Comparison of ENCODE assay signal across 18 mouse cellular contexts in genomic region chr10:116532561-116532960, GRCm38 (mm10). TPM values are rescaled to one million over a fixed set of nuclear protein-coding genes. Genes with fewer than 3 reads are reported as not detected.
DNase-seq lines count a peak whose midpoint lies in the region; ATAC-seq and TF ChIP-seq lines count a peak whose summit lies in the region.
"Had no signal": no experiment of that assay in that cellular context is flagged by ENCODE, and none has a peak within 500 bp of the region (broad histone marks: within the 10 kb centered on the region; RNA-seq: fewer than 3 reads in every experiment).

No protein-coding gene starts in this region.

- no peaks in the 10 kb centered on the region for H3K4me1 ChIP-seq in lung, postnatal 0 days (ENCODE audit: insufficient read depth, low read depth, low read length)
- H3K4me1 ChIP-seq in intestine, postnatal 0 days (replicated peaks; ENCODE audit: control insufficient read depth, insufficient read depth, low read length), result no peaks in the 10 kb centered on the region
- H3K4me1 ChIP-seq in stomach, embryonic 16.5 days (ENCODE audit: control insufficient read depth, insufficient read depth, low read length), result peaks cover 16% of the 10 kb centered on the region

- TF ChIP-seq EP300 in lung, postnatal 0 days (IDR thresholded peaks at IDR 0.05), result no peak

- WGBS in lung, postnatal 0 days, result 64% methylated on average over 3 of the region's 3 CpGs
- 44% methylated on average over 3 of the region's 3 CpGs for WGBS in intestine, postnatal 0 days
- WGBS in stomach, embryonic 16.5 days, result 50% methylated on average over 3 of the region's 3 CpGs

- no peak overlapping the region for H3K4me3 ChIP-seq in layer of hippocampus, adult 2 months
- H3K4me3 ChIP-seq in lung, postnatal 0 days (ENCODE audit: low read depth, low read length), result no peak overlapping the region
- no peak overlapping the region for H3K4me3 ChIP-seq in intestine, postnatal 0 days (ENCODE audit: low read depth, low read length)
- no peak overlapping the region for H3K4me3 ChIP-seq in stomach, embryonic 16.5 days (replicated peaks; ENCODE audit: low read length)
- H3K4me3 ChIP-seq: embryonic facial prominence, embryonic 10.5 days; forebrain, embryonic 13.5 days; gastrocnemius, adult 2 months; heart, embryonic 13.5 days had no signal

- no peaks in the 10 kb centered on the region for H3K9me3 ChIP-seq in lung, postnatal 0 days (ENCODE audit: low read length)
- H3K9me3 ChIP-seq in intestine, postnatal 0 days (ENCODE audit: control insufficient read depth), result no peaks in the 10 kb centered on the region
- H3K9me3 ChIP-seq in stomach, embryonic 16.5 days (replicated peaks; ENCODE audit: control insufficient read depth, low read length), result no peaks in the 10 kb centered on the region
- H3K9me3 ChIP-seq: embryonic facial prominence, embryonic 10.5 days; forebrain, embryonic 13.5 days; heart, embryonic 13.5 days had no signal

- no peaks in the 10 kb centered on the region for H3K36me3 ChIP-seq in lung, postnatal 0 days (ENCODE audit: insufficient read depth, low read length)
- no peaks in the 10 kb centered on the region for H3K36me3 ChIP-seq in intestine, postnatal 0 days (ENCODE audit: control insufficient read depth, insufficient read depth)
- H3K36me3 ChIP-seq in stomach, embryonic 16.5 days (ENCODE audit: control insufficient read depth, insufficient read depth, low read length), result no peaks in the 10 kb centered on the region

- no peak for DNase-seq in layer of hippocampus, adult 2 months (ENCODE audit: low spot score in 2 of 2)
- DNase-seq in layer of hippocampus, postnatal 36 days, result no peak
- DNase-seq in lung, postnatal 0 days (ENCODE audit: low spot score), result peak; percentile 30
- DNase-seq in lung, postnatal 25 days (ENCODE audit: low spot score), result no peak
- no peak for DNase-seq in cerebellum, postnatal 10 days
- DNase-seq: adrenal gland, adult 2 months; adrenal gland, postnatal 25 days; cerebellum, adult 18-20 months; cerebellum, adult 9-11 months; gastrocnemius, adult 2 months; gastrocnemius, postnatal 25 days; heart, adult 11 months; heart, postnatal 36 days had no signal

- no peak for TF ChIP-seq CTCF in layer of hippocampus, adult 2 months (conservative IDR thresholded peaks at IDR 0.05)
- no peak for TF ChIP-seq CTCF in lung, postnatal 0 days (IDR thresholded peaks at IDR 0.05)
- no peak for TF ChIP-seq CTCF in intestine, postnatal 0 days (IDR thresholded peaks at IDR 0.05; ENCODE audit: low read depth)

- no peaks in the 10 kb centered on the region for H3K27me3 ChIP-seq in lung, postnatal 0 days (replicated peaks; ENCODE audit: insufficient read depth, low read length)
- H3K27me3 ChIP-seq in intestine, postnatal 0 days (replicated peaks; ENCODE audit: control insufficient read depth, insufficient read depth, low read length), result no peaks in the 10 kb centered on the region
- H3K27me3 ChIP-seq in stomach, embryonic 16.5 days (ENCODE audit: control insufficient read depth, insufficient read depth, low read length), result no peaks in the 10 kb centered on the region
- H3K27me3 ChIP-seq: forebrain, embryonic 13.5 days; heart, embryonic 13.5 days had no signal

- H3K4me2 ChIP-seq in lung, postnatal 0 days (replicated peaks; ENCODE audit: low read depth, low read length), result no peak overlapping the region
- H3K4me2 ChIP-seq in intestine, postnatal 0 days (replicated peaks; ENCODE audit: low read depth), result no peak overlapping the region
- no peak overlapping the region for H3K4me2 ChIP-seq in stomach, embryonic 16.5 days (ENCODE audit: low read depth, low read length)
- H3K4me2 ChIP-seq: forebrain, embryonic 13.5 days; heart, embryonic 13.5 days had no signal

- no peak overlapping the region for H3K9ac ChIP-seq in lung, postnatal 0 days (replicated peaks; ENCODE audit: low read depth)
- no peak overlapping the region for H3K9ac ChIP-seq in intestine, postnatal 0 days (ENCODE audit: low read depth, low read length)
- no peak overlapping the region for H3K9ac ChIP-seq in stomach, embryonic 16.5 days (ENCODE audit: low read length)
- H3K9ac ChIP-seq: forebrain, embryonic 13.5 days; heart, embryonic 13.5 days had no signal

- H3K27ac ChIP-seq in layer of hippocampus, adult 2 months, result 0 out of 2 replicates have a peak overlapping the region, but pooled peaks have one; percentile 3
- H3K27ac ChIP-seq in lung, postnatal 0 days (ENCODE audit: low read length), result no peak overlapping the region
- H3K27ac ChIP-seq in intestine, postnatal 0 days (ENCODE audit: low read depth, low read length), result peak overlapping the region; percentile 17; the same call in 1 of the 2 replicates
- H3K27ac ChIP-seq in stomach, embryonic 16.5 days (ENCODE audit: low read length), result peak overlapping the region; percentile 46; the same call in 1 of the 2 replicates
- H3K27ac ChIP-seq: embryonic facial prominence, embryonic 10.5 days; forebrain, embryonic 13.5 days; gastrocnemius, adult 2 months; heart, embryonic 13.5 days had no signal

- ATAC-seq in lung, postnatal 0 days, result no peak
- ATAC-seq in intestine, postnatal 0 days, result no peak
- ATAC-seq in stomach, embryonic 16.5 days (ENCODE audit: insufficient read depth, low FRiP score), result no peak
- ATAC-seq: forebrain, embryonic 13.5 days had no signal

RNA-seq across cellular contexts. Expression of gene Cnot2, which starts 48.8 kb away (rescaled TPM):
- total RNA-seq in layer of hippocampus, adult 2 months (2021), result 10 to 100 TPM; 87.5 to 92.5 TPM
- total RNA-seq in layer of hippocampus, postnatal 36 days (2021), result 10 to 100 TPM; 87.0 to 90.6 TPM
- 47.3 and 55.7 TPM in 2 replicates for polyA plus RNA-seq in lung, postnatal 0 days (2015; fragmentation: Nextera tagmentation; extraction: Ambion mirVana)
- polyA plus RNA-seq in intestine, postnatal 0 days (2015; fragmentation: Nextera tagmentation; extraction: Ambion mirVana), result 26.6 and 28.1 TPM in 2 replicates
- polyA plus RNA-seq in stomach, embryonic 16.5 days (2015; fragmentation: Nextera tagmentation; extraction: Ambion mirVana), result 82.3 and 83.5 TPM in 2 replicates

RNA-seq across cellular contexts. Expression of gene Kcnmb4, which starts 58.9 kb away (rescaled TPM):
- 10 to 100 TPM; 73.2 to 78.4 TPM for total RNA-seq in layer of hippocampus, adult 2 months (2021)
- 10 to 100 TPM; 71.8 to 74.6 TPM for total RNA-seq in layer of hippocampus, postnatal 36 days (2021)
- polyA plus RNA-seq in lung, postnatal 0 days (2015; fragmentation: Nextera tagmentation; extraction: Ambion mirVana), result 2.8 and 3.3 TPM in 2 replicates
- 1.6 and 1.7 TPM in 2 replicates for polyA plus RNA-seq in intestine, postnatal 0 days (2015; fragmentation: Nextera tagmentation; extraction: Ambion mirVana)
- 3.2 and 4.3 TPM in 2 replicates for polyA plus RNA-seq in stomach, embryonic 16.5 days (2015; fragmentation: Nextera tagmentation; extraction: Ambion mirVana)
